Mouse (Mus musculus): Measurements from ENCODE around the gene Klk6.

DNA sequence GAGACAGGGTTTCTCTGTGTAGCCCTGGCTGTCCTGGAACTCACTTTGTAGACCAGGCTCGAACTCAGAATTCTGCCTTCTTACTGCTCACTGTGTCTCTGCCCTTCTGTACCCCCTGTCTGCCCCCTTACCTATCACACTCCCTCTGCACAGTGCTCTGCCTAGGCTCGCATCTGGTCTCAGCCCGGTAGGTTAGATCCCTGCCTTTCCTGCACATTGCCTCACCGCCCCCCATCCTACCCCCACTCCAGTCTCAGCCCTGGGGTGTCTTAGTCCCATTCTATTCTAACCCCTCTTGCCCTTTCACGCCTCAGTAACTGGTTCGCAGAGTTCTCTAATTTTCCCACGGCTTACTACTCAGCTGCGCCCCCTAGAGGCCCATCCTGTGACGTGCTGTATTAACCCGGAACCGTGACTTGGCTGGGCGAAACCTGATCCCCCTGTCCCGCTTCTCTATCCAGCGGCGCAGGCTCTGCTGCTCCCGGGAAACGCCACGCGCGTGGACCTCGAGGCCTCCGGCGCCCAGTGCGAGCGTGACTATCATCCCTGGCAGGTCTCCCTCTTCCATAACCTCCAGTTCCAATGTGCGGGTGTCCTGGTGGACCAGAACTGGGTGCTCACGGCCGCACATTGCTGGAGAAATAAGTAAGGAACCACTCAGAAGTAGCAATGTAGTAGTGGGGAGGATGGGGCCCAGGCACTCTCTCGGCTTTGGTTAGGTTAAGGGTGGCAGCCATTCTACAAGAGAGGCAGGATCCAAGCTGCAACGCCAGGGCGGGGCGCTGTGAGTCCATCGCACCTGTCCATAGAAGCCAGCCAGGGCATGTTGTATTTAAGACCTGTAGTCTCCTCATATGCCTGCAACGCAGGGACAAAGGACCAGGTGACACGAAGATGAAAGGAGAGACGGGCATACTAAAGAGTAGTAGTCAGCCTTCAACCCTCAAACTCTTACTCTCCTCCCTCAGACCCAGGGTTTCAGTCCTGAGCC lies 41.7 kb upstream of the Klk6 start:
- TF ChIP-seq EP300 (IDR thresholded peaks at IDR 0.05; ENCODE audit: low read depth) (no peak), CTCF (IDR thresholded peaks at IDR 0.05; ENCODE audit: low read depth) (peak; percentile 85)

Measured in liver, embryonic 14.5 days (tissue).